In the genomic region with DNA sequence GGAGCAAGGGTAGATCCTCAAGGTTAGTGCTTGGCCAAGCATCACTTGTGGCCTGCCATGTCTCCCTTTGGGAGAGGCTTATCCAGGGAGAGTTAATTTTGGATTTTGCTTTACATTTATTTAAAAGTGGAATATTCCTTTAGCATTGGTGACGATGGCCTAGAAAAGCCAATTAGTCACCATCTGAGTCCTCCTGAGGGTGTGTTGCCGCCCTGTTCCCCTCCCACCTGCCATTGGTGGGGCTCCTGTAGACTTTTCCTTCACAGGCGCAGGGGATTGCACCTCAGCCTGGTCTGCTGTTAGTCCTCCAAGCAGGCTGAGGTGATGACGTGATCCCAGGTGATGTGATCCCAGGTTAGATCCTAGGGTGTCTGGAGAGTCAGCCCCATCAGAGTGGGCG, we compare ENCODE assay signal across 22 mouse cellular contexts.
"Had no signal": no experiment of that assay in that cellular context is flagged by ENCODE, and none has a peak within 500 bp of the region (broad histone marks: within the 10 kb centered on the region; RNA-seq: fewer than 3 reads in every experiment).

No protein-coding gene starts in this region.

- ATAC-seq: hindbrain, embryonic 16.5 days; hindbrain, postnatal 0 days; inflammation-experienced regulatory T-cells, adult 6 months; intestine, embryonic 15.5 days; intestine, embryonic 16.5 days; intestine, postnatal 0 days had no signal

- DNase-seq: heart, postnatal 10 days; heart, postnatal 14 days; heart, postnatal 36 days; heart, postnatal 4 days; kidney, adult 11 months; kidney, adult 18-20 months; kidney, adult 2 months; kidney, adult 8-10 months; kidney, adult 9 months; kidney, postnatal 10 days; kidney, postnatal 14 days; kidney, postnatal 25 days; kidney, postnatal 36 days; kidney, postnatal 4 days; layer of hippocampus, adult 9-11 months; layer of hippocampus, postnatal 36 days had no signal
